Mouse (Mus musculus) spleen, adult 2 months (tissue): ENCODE results near the gene Gxylt1.

ENCODE experiments used
- CTCF ChIP-seq: fragments of 200-500 bp; IDR thresholded peaks from 2 replicates; pipeline ENCODE4 v1.5.1; 2011; ENCODE audit warnings: mild to moderate bottlenecking, inconsistent platforms; ENCODE audit not compliant: insufficient read depth, insufficient read length, insufficient replicate concordance; ENCODE audit errors: extremely low read depth
- POLR2A ChIP-seq: fragments of 200-500 bp; IDR thresholded peaks from 2 replicates; pipeline ENCODE4 v1.6.1; 2011; ENCODE audit warnings: low read depth, low read length, inconsistent platforms

DNA sequence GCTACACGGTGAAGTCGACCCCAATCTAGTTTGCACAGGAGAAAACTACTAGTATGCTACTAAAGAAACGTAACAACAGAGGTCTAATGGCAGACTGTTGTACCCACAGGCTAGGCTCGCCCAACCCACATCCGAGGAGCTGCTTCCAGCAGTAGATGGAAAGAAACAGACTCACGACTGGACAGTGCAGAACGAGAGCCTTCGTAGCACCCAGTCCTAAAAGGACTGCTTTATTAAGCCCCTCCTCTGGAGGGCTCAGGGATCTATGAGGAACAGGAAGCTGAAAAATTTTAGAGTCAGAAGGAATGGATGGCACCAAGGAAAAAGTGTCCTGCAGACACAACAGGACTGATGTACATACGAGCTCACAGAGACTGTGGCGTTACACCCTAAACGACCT lies 19.5 kb upstream of the Gxylt1 start:
- TF ChIP-seq POLR2A (no peak), CTCF (no peak)
